Mouse (Mus musculus) midbrain, embryonic 16.5 days (tissue): Measurements from ENCODE around the gene Rock2. TPM values are rescaled to one million over a fixed set of nuclear protein-coding genes. Genes with fewer than 3 reads are reported as not detected.
A peak's percentile ranks its signal among the peaks of the same experiment; 100 is the strongest.

Experiments
- ATAC-seq: fragments of 200-750 bp; cut with Nextera tagmentation; 2 replicates; pipeline ENCODE4 v1.8.0; 2017; ENCODE audit warnings: moderate TSS enrichment
- H3K27ac ChIP-seq: fragments of 300-500 bp; sonication (generic); 2 replicates; pipeline ENCODE4 v1.5.1; 2014; ENCODE audit warnings: mild to moderate bottlenecking, low read length, mixed read lengths
- H3K27me3 ChIP-seq: fragments of 300-500 bp; sonication (generic); 2 replicates; pipeline ENCODE4 v1.6.1; 2014; ENCODE audit warnings: low read depth, low read length, mixed read lengths; ENCODE audit not compliant: control insufficient read depth, insufficient read depth
- H3K36me3 ChIP-seq: fragments of 300-500 bp; sonication (generic); 2 replicates; pipeline ENCODE4 v1.6.1; 2014; ENCODE audit warnings: mild to moderate bottlenecking, low read length, moderate library complexity, mixed read lengths; ENCODE audit not compliant: control insufficient read depth, insufficient read depth
- H3K4me1 ChIP-seq: fragments of 300-500 bp; sonication (generic); 2 replicates; pipeline ENCODE4 v1.6.1; 2014; ENCODE audit warnings: mild to moderate bottlenecking, low read length, mixed read lengths; ENCODE audit not compliant: control insufficient read depth, insufficient read depth
- H3K4me2 ChIP-seq: fragments of 300-500 bp; sonication (generic); 2 replicates; pipeline ENCODE4 v1.6.1; 2014; ENCODE audit warnings: mild to moderate bottlenecking, low read length, mixed read lengths
- H3K4me3 ChIP-seq: fragments of 300-500 bp; sonication (generic); 2 replicates; pipeline ENCODE4 v1.5.1; 2014; ENCODE audit warnings: low read depth, mild to moderate bottlenecking, low read length, moderate library complexity, mixed read lengths
- H3K9ac ChIP-seq: fragments of 300-500 bp; sonication (generic); 2 replicates; pipeline ENCODE4 v1.6.1; 2014; ENCODE audit warnings: low read depth, low read length, mixed read lengths
- H3K9me3 ChIP-seq: fragments of 300-500 bp; sonication (generic); replicated peaks from 2 replicates; pipeline ENCODE4 v1.6.1; 2014; ENCODE audit warnings: mild to moderate bottlenecking, low read length, mixed read lengths; ENCODE audit not compliant: control insufficient read depth, poor library complexity, severe bottlenecking
- WGBS: fragments of 180-500 bp; shearing (Covaris S2); extraction: QIAGEN DNeasy Blood & Tissue Kit; methylation state at CpG from one replicate; pipeline ENCODE4 v1.1.7; 2014; 5-methylcytosine and 5-hydroxymethylcytosine counted together
- polyA plus RNA-seq: library from polyadenylated mRNA; unstranded; fragments of >200 nt; fragmentation: Nextera tagmentation; extraction: Ambion mirVana; gene quantifications from 2 replicates; pipeline ENCODE4 v1.2.1, GENCODE M21; 2015

The Rock2 gene
- 12.5 and 14.5 TPM in 2 replicates for polyA plus RNA-seq

- no peaks in the 10 kb centered on the region for H3K9me3 ChIP-seq
- H3K36me3 ChIP-seq, result no peaks in the 10 kb centered on the region
- H3K4me3 ChIP-seq, result peak within 1 kb of the TSS; percentile 91
- peak within 1 kb of the TSS; percentile 93 for H3K27ac ChIP-seq
- peak; percentile 91 for ATAC-seq
- peaks cover 25% of the 10 kb centered on the region for H3K4me1 ChIP-seq
- H3K9ac ChIP-seq, result peak within 1 kb of the TSS; percentile 95
- under 1% methylated on average over 99 of the region's 130 CpGs for WGBS
- H3K27me3 ChIP-seq, result no peaks in the 10 kb centered on the region
- H3K4me2 ChIP-seq, result peak within 1 kb of the TSS; percentile 91
Measured at GRCm38 (mm10) chr12:16894396-16895220, at the start of gene Rock2. Gene Rock2, plus strand, starts transcription at chr12:16894895.

GRCm38 (mm10) chr12:16847204-16847792 lies 47.4 kb upstream of the Rock2 start:
- Histone ChIP-seq H3K4me3 (no peak overlapping the region), H3K4me2 (no peak overlapping the region), H3K36me3 (no peaks in the 10 kb centered on the region), H3K4me1 (peaks cover 3% of the 10 kb centered on the region; the same call in 1 of the 2 replicates), H3K27ac (no peak overlapping the region), H3K9ac (no peak overlapping the region), H3K9me3 (no peaks in the 10 kb centered on the region), H3K27me3 (no peaks in the 10 kb centered on the region)
- no peak for ATAC-seq
- 92% methylated on average over 4 of the region's 4 CpGs for WGBS

GRCm38 (mm10) chr12:16848501-16848900 lies 46.2 kb upstream of the Rock2 start:
- no peak overlapping the region for H3K4me2 ChIP-seq
- peaks cover 3% of the 10 kb centered on the region; the same call in 1 of the 2 replicates for H3K4me1 ChIP-seq
- no peak for ATAC-seq
- H3K27ac ChIP-seq, result no peak overlapping the region
- no peak overlapping the region for H3K9ac ChIP-seq
- no peaks in the 10 kb centered on the region for H3K36me3 ChIP-seq
- WGBS, result 93% methylated on average over 2 of the region's 2 CpGs
- H3K27me3 ChIP-seq, result no peaks in the 10 kb centered on the region
- H3K4me3 ChIP-seq, result no peak overlapping the region
- no peaks in the 10 kb centered on the region for H3K9me3 ChIP-seq

GRCm38 (mm10) chr12:16849821-16850220 lies 44.9 kb upstream of the Rock2 start:
- no peak for ATAC-seq
- Histone ChIP-seq H3K4me2 (no peak overlapping the region), H3K4me3 (no peak overlapping the region), H3K9me3 (no peaks in the 10 kb centered on the region), H3K27me3 (no peaks in the 10 kb centered on the region), H3K9ac (no peak overlapping the region), H3K36me3 (no peaks in the 10 kb centered on the region), H3K4me1 (peaks cover 5% of the 10 kb centered on the region), H3K27ac (no peak overlapping the region)
- 72% methylated on average over 2 of the region's 2 CpGs for WGBS

- peaks cover 6% of the 10 kb centered on the region; the same call in 1 of the 2 replicates for H3K4me1 ChIP-seq
- H3K4me3 ChIP-seq, result no peak overlapping the region
- H3K4me2 ChIP-seq, result no peak overlapping the region
- H3K9me3 ChIP-seq, result no peaks in the 10 kb centered on the region
- no peak overlapping the region for H3K9ac ChIP-seq
- H3K27me3 ChIP-seq, result no peaks in the 10 kb centered on the region
- 51% methylated on average over 16 of the region's 16 CpGs for WGBS
- no peak overlapping the region for H3K27ac ChIP-seq
- ATAC-seq, result no peak
- no peaks in the 10 kb centered on the region for H3K36me3 ChIP-seq
Measured at GRCm38 (mm10) chr12:16850431-16851375, 44.0 kb upstream of the Rock2 start.

GRCm38 (mm10) chr12:16853431-16854165 lies 41.1 kb upstream of the Rock2 start:
- no peaks in the 10 kb centered on the region for H3K27me3 ChIP-seq
- ATAC-seq, result no peak
- no peaks in the 10 kb centered on the region for H3K36me3 ChIP-seq
- H3K9ac ChIP-seq, result no peak overlapping the region
- H3K4me2 ChIP-seq, result no peak overlapping the region
- H3K27ac ChIP-seq, result no peak overlapping the region
- peaks cover 11% of the 10 kb centered on the region for H3K4me1 ChIP-seq
- no peaks in the 10 kb centered on the region for H3K9me3 ChIP-seq
- 84% methylated on average over 11 of the region's 11 CpGs for WGBS
- H3K4me3 ChIP-seq, result no peak overlapping the region

- Histone ChIP-seq H3K9me3 (no peaks in the 10 kb centered on the region), H3K27ac (peak overlapping the region; percentile 96), H3K4me3 (peak overlapping the region; percentile 8; the same call in 1 of the 2 replicates), H3K4me2 (peak overlapping the region; percentile 53), H3K27me3 (no peaks in the 10 kb centered on the region), H3K9ac (peak overlapping the region; percentile 42; the same call in 1 of the 2 replicates), H3K36me3 (no peaks in the 10 kb centered on the region), H3K4me1 (peaks cover 11% of the 10 kb centered on the region)
- ATAC-seq, result peak; percentile 98
- WGBS, result 6% methylated on average over 6 of the region's 6 CpGs
Measured at GRCm38 (mm10) chr12:16855632-16856305, 38.9 kb upstream of the Rock2 start.

GRCm38 (mm10) chr12:16856306-16856679 lies 38.4 kb upstream of the Rock2 start:
- WGBS, result 27% methylated on average over 2 of the region's 2 CpGs
- ATAC-seq, result peak; percentile 72
- H3K27me3 ChIP-seq, result no peaks in the 10 kb centered on the region
- peak overlapping the region; percentile 96 for H3K27ac ChIP-seq
- H3K36me3 ChIP-seq, result no peaks in the 10 kb centered on the region
- H3K4me1 ChIP-seq, result peaks cover 11% of the 10 kb centered on the region
- H3K4me3 ChIP-seq, result no peak overlapping the region
- H3K9me3 ChIP-seq, result no peaks in the 10 kb centered on the region
- no peak overlapping the region for H3K9ac ChIP-seq
- peak overlapping the region; percentile 53; the same call in 1 of the 2 replicates for H3K4me2 ChIP-seq
